Mouse (Mus musculus) cortical plate, adult 2 months (tissue): ENCODE measurements around the gene 2300009A05Rik. TPM values are rescaled to one million over a fixed set of nuclear protein-coding genes. Genes with fewer than 3 reads are reported as not detected.

Experiments
- H3K27ac ChIP-seq: fragments of 200-500 bp; 2 replicates; pipeline ENCODE4 v1.5.1; 2012; ENCODE audit warnings: low read length, control low read depth, inconsistent platforms; ENCODE audit not compliant: insufficient read depth
- H3K4me1 ChIP-seq: fragments of 200-500 bp; 2 replicates; pipeline ENCODE4 v1.6.1; 2011; ENCODE audit warnings: low read length; ENCODE audit not compliant: control insufficient read depth, insufficient read depth
- H3K4me3 ChIP-seq: fragments of 200-500 bp; 2 replicates; pipeline ENCODE4 v1.5.1; 2011; ENCODE audit warnings: mild to moderate bottlenecking, low read length, control low read depth; ENCODE audit not compliant: insufficient read depth
- CTCF ChIP-seq: fragments of 200-500 bp; IDR thresholded peaks from 2 replicates; pipeline ENCODE4 v1.5.1; 2011; ENCODE audit warnings: mild to moderate bottlenecking, control low read depth, low read length; ENCODE audit not compliant: insufficient read depth; ENCODE audit errors: extremely low read depth
- POLR2A ChIP-seq: fragments of 200-500 bp; IDR thresholded peaks from 2 replicates; pipeline ENCODE4 v1.6.1; 2011; ENCODE audit warnings: mild to moderate bottlenecking, low read length, control low read depth; ENCODE audit not compliant: insufficient read depth; ENCODE audit errors: extremely low read depth
- polyA plus RNA-seq: library from polyadenylated mRNA; depleted of rRNA; stranded (reverse); fragments of >200 nt; gene quantifications from 2 replicates; pipeline ENCODE4 v1.2.3, GENCODE M21; 2012; rRNA removed

2300009A05Rik gene
- polyA plus RNA-seq, result 29.6 and 35.2 TPM in 2 replicates

GRCm38 (mm10) chr9:63398611-63399462 is at the start of gene 2300009A05Rik:
Gene 2300009A05Rik, minus strand, starts transcription at chr9:63399246.
- H3K4me1 ChIP-seq, result 0 out of 2 replicates have a peak, but pooled peaks cover 2% of the 10 kb centered on the region
- TF ChIP-seq CTCF (no peak), POLR2A (peak; percentile 86)
- H3K27ac ChIP-seq, result peak within 1 kb of the TSS; percentile 81
- peak within 1 kb of the TSS; percentile 70 for H3K4me3 ChIP-seq

DNA sequence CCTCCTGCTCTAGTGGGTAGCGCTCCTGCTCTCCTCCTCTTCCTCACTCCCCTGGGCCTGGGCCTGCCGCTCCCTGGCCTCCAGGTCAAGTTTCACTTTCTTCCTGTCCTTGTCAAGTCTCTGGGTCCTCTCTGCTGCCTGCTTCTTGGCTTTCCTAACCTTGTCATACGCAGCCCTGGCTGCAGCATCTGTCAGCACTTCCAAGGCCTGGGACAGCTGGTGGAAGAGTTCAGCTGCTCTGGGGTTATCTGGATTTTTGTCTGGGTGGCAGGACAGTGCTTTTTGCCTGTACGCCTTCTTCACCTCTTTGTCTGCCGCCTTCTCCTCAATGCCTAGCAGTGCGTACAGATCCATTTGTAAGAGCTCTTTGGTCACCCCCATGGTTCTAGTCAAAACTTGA is 44.6 kb upstream of the 2300009A05Rik start:
- H3K4me3 ChIP-seq, result no peak overlapping the region
- TF ChIP-seq CTCF, result no peak
- no peak for TF ChIP-seq POLR2A
- no peaks in the 10 kb centered on the region for H3K4me1 ChIP-seq
- no peak overlapping the region for H3K27ac ChIP-seq

DNA sequence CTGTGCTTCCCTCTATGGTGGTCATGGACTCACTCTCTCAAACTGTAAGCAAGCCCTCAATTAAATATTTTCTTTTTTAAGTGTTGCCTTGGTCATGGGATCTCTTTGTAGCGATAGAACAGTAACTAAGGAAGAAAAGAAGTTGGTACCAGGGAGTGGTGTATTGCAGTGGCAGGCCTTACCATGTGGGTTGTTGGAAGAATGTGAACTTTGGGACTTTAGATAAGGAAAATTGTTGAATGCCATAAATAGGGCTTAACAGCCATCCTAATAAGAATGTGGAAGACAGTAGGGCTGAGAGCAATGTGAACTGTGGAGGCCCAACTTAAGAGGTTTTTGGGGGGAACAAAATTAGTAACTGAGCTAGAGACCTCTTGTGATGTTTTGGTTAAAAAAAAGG is 31.6 kb upstream of the 2300009A05Rik start:
- H3K27ac ChIP-seq, result no peak overlapping the region
- TF ChIP-seq CTCF, result no peak
- no peak for TF ChIP-seq POLR2A
- no peak overlapping the region for H3K4me3 ChIP-seq
- H3K4me1 ChIP-seq, result no peaks in the 10 kb centered on the region

- no peaks in the 10 kb centered on the region for H3K4me1 ChIP-seq
- no peak overlapping the region for H3K27ac ChIP-seq
- H3K4me3 ChIP-seq, result no peak overlapping the region
- TF ChIP-seq CTCF (peak; percentile 8; the same call in 1 of the 2 replicates), POLR2A (no peak)
Observed at GRCm38 (mm10) chr9:63421096-63421736, 22.2 kb upstream of the 2300009A05Rik start.

DNA sequence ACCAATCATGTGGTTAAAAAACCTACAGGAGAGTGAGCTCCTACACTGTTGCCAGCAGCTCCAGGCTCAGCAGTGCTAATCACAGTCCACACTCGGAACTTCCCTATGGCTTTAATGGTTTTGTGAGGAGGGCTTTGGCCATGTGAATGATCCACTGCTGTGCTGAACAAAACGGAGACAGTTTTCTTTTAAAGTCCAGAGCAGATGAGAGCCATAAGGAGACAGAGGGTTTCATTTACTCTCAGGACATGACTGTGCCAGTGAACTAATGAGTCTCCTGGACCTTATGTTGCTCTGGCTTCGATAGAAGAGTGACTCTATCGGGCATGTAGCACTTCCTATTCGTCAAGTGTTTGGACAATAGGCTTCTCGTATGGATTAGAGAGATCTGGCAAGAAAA is 21.4 kb upstream of the 2300009A05Rik start:
- Histone ChIP-seq H3K4me1 (no peaks in the 10 kb centered on the region), H3K27ac (no peak overlapping the region), H3K4me3 (no peak overlapping the region)
- TF ChIP-seq CTCF (no peak), POLR2A (no peak)

DNA sequence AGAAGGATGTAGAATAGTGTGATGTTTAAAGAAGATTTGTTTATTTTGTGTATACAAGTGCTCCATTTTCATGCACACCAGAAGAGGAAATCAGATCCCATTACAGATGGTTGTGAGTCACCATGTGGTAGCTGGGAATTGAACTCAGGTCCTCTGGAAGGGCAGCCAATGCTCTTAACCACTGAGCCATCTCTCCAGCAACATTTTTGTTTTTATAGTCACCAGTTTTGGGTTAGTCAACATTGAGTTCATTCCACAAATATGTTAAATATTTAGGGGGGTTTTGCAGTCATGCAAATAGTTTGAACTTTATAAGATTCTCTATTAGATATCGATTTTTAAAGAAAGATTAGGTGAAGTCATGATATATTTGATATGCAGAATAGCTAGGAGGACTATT is 1.1 kb upstream of the 2300009A05Rik start:
- Histone ChIP-seq H3K4me3 (no peak overlapping the region), H3K27ac (no peak overlapping the region), H3K4me1 (0 out of 2 replicates have a peak, but pooled peaks cover 2% of the 10 kb centered on the region)
- TF ChIP-seq POLR2A (no peak), CTCF (no peak)

GRCm38 (mm10) chr9:63399463-63399815 is 393 bp upstream of the 2300009A05Rik start:
- 0 out of 2 replicates have a peak, but pooled peaks cover 2% of the 10 kb centered on the region for H3K4me1 ChIP-seq
- TF ChIP-seq POLR2A, result no peak
- no peak for TF ChIP-seq CTCF
- peak overlapping the region; percentile 43; the same call in 1 of the 2 replicates for H3K27ac ChIP-seq
- H3K4me3 ChIP-seq, result peak overlapping the region; percentile 70

DNA sequence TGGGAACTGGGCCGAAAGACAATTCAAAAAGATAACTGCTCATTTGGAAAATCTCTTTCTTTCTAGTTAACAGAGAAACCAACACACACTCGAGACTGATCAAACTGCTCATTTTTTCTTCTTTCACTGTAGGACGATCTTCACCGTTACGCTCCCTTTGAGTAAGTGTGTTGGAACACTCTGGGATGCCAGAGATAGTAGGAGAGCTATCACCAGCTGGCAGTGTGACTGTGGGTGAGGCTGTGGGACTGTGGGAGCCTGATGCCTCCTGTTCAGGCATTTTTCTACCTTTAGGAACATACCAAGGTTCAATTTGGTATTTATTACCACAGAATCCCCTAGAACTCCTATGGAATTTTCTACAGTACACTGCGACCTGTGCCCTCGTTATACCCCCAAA is 3.4 kb downstream of the 2300009A05Rik start:
- H3K27ac ChIP-seq, result no peak overlapping the region
- H3K4me3 ChIP-seq, result no peak overlapping the region
- 0 out of 2 replicates have a peak, but pooled peaks cover 2% of the 10 kb centered on the region for H3K4me1 ChIP-seq
- no peak for TF ChIP-seq POLR2A
- no peak for TF ChIP-seq CTCF

DNA sequence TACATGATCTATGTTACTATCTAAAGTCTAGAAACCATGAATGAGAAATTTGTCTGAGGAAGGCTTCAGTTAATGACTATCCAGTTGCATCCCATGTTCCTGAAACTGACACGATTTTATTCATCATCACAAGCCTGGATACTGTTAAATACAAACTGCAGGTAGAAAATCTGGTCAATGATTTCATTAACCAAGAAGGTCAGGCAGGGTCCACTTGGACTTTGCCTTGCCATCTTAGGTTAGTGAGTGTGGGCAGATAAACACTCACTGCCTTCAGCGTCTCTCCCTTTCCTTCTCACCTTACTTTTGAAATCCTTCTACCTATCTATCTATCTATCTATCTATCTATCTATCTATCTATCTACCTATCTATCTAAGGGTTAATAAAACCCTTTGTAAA is 7.7 kb downstream of the 2300009A05Rik start:
- H3K27ac ChIP-seq, result no peak overlapping the region
- 0 out of 2 replicates have a peak, but pooled peaks cover 2% of the 10 kb centered on the region for H3K4me1 ChIP-seq
- no peak overlapping the region for H3K4me3 ChIP-seq
- no peak for TF ChIP-seq CTCF
- TF ChIP-seq POLR2A, result no peak
